Mouse (Mus musculus): Measurements from ENCODE around the gene Trip4.

Trip4 gene

DNA sequence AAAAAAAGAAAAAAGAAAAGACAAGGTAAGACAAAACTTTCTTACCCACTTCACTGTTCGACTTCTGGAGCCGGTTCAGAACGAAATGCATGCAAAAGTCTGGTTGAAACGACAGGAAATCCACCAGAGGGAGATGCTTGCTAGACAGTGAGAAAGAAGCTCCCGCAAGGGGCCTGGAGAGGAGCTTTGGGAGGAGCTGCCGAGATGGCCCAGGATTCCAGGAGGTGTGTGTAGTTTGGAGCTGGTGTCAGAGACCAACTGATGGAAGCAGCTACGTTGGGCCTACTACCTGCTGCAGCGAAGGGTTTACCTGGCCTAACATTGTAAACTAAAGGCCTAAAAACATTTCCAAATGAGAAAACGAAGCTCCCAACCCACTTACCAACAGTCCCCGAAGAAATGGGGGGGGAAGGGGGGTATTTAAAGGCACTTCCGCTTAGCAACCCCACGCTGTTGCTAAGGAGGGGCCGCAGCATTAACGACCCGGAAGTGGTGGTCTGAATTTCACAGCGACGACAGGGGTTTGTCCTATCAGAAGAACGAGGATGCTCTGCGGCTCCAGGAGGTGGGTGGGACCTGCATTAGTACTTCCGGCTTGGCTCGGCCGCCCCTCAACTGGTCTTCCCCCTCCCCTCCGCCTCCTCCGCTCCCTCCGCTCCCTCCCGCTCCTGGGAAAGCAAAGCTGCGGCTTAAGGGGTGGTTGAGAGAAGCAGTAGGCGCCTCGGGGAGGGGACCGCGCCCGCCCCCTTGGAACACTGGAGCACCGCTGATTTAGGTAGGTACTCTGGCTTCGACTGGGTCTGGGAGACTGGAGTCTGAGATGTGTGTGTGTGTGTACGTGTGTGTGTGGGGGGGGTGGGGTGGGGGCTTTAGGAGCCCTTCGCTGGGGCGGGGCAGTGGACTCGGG is at the start of gene Trip4, which contains the start of gene Csnk1g1:
Trip4 (minus strand) TSS at position 401 of the 907 bp plus-strand sequence.
Csnk1g1 (plus strand) TSS at position 531 of the 907 bp plus-strand sequence.
- in situ Hi-C loops (cut with MboI; ENCODE audit: unreplicated experiment in 2 of 2) = no loop called here

- in situ Hi-C loops (cut with MboI; ENCODE audit: unreplicated experiment in 2 of 2) = no loop called here
These were observed 42.5 kb upstream of the Trip4 start for GRCm38 (mm10) chr9:65951082-65951587.

DNA sequence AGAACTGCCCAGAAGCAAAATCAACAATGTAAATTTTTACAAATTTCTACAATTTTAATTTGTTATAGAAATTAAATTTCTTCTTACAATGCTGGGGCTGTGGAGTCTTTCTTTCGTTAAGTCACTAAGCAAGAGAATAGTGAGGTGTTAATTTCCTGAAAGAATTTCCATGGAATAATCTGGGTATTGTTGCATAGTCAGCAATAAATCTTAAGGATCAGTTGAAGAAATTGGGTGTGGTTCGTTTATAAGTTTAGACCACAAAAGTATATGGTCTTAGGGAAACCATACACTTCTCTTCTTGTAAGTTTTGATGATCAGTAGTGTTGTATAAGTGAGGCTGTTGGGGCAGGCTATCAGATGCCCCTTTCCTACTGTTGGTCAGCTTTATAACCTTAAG is 29.0 kb upstream of the Trip4 start:
- in situ Hi-C loops (cut with MboI; ENCODE audit: unreplicated experiment in 2 of 2) = no loop called here

DNA sequence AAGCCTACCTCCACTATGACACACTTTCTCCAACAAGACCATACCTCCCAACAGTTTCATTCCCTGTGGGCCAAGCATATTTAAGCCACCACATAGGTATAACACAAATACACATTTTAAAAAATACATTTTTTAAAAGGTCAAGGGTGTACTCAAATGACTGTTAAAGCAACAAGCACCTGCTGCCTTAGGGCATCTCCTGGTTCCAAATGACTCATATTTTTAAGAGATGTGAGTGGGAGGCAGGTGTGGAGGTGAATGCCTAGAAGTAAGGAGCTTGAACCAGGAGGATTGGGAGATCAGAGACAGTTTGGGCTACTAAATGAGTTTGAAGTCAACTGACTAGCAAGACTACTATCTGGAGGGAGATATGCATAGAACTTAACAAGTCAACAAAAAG is 21.2 kb upstream of the Trip4 start:
- in situ Hi-C loops (cut with MboI; ENCODE audit: unreplicated experiment in 2 of 2) = no loop called here

DNA sequence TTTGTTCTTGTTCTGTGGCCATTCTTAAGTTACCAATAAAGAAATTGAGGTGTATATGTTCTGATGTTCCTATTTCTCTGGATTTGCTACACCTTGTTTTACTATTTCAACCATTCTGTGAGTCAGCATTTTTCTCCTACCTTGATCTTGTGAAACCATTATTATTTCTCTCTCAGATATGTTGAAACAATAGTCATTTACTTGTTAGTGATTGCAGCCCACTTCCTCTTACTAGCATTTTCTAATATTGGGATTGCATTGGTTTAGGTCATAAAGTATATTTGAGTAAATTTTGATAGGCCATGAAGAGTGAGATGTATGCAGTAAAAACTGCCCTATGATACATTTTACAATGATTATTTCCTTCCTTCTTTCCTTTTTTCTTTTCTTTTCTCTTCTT is 19.9 kb upstream of the Trip4 start:
- in situ Hi-C loops (cut with MboI; ENCODE audit: unreplicated experiment in 2 of 2) = no loop called here

DNA sequence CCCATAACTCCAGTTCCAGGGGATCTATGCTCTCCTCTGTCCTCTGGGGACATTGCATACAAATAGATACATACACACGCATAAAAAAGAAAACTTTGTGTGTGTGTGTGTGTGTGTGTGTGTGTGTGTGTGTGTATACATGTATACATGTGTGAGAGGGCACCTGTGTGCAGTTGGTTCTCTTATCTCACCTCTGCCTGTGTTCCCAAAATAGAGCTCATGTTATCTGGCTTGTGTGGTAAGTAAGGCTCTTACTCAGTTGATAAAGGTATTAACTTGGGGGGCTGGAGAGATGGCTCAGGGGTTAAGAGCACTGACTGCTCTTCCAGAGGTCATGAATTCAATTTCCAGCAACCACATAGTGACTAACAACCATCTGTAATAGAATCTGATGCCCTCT is 8.4 kb upstream of the Trip4 start:
- in situ Hi-C loops (cut with MboI; ENCODE audit: unreplicated experiment in 2 of 2) = no loop called here

GRCm38 (mm10) chr9:65913976-65914375 is 5.4 kb upstream of the Trip4 start:
- in situ Hi-C loops (cut with MboI; ENCODE audit: unreplicated experiment in 2 of 2) = no loop called here

DNA sequence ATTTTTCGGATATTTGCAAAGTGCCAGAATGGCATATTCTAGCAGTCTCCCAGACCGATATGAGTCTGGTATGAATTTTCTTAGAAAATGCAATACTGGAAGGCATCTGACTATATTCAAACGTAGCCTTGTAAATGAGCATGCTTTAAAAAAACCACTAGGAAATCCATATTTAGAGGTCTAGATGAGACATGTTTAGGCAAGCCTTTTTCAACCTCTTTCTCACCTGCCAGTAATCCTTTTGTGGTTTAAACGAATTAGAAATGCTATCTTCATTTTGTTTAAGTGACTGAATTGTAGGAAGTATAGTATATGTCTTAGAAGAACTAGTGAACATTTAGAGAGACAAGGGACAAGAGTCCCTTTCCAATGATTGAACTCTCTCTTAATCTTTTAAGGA is 1.2 kb upstream of the Trip4 start:
- in situ Hi-C loops (cut with MboI; ENCODE audit: unreplicated experiment in 2 of 2) = no loop called here

DNA sequence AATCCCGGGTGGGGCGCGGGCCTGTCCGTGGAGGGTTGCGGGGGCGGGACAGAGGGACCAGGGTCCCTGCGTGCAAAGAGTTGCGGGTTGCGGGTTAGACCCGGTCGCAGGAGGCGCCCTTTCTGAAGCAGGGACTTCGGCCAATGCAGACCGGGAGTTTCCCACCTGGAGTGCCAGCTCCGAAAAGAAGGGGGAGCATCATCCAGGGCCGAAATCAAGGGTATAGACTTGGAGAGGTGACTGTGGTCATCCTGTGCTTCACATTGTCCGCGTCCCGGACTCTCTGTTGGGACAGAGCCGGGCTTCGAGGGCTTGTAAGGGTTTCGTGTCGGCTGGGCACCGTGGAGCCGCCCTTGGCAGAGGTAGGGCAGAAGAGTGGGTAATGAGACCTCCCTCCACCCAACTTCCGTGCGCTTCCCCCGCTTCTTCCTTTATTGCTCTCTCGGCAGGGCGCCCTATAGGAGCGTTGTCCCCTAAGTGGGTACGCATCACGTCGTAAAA is 757 bp upstream of the Trip4 start:
- in situ Hi-C loops (cut with MboI; ENCODE audit: unreplicated experiment in 2 of 2) = no loop called here

- in situ Hi-C loops (cut with MboI; ENCODE audit: unreplicated experiment in 2 of 2) = no loop called here
These were observed 5.2 kb downstream of the Trip4 start for GRCm38 (mm10) chr9:65903419-65903818.

DNA sequence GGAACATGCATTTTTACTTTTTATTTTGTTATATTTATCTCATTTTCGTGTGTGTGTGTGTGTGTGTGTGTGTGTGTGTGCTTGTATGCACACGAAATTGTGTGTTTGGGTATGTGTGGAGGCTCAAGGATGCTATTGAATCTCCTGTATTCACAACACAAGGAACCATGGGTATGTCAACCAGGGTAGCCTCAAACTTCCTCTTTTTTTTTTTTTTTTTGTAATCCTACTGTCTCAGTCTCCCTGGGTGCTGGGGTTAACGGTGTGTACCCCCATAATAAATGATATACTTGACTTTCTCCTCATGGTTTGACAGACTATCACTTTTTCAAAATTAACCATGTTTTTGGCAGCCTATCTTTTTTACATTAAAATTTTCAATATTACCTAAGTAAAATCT is 5.7 kb downstream of the Trip4 start:
- in situ Hi-C loops (cut with MboI; ENCODE audit: unreplicated experiment in 2 of 2) = no loop called here

GRCm38 (mm10) chr9:65896977-65897376 is 11.6 kb downstream of the Trip4 start:
- in situ Hi-C loops (cut with MboI; ENCODE audit: unreplicated experiment in 2 of 2) = no loop called here

DNA sequence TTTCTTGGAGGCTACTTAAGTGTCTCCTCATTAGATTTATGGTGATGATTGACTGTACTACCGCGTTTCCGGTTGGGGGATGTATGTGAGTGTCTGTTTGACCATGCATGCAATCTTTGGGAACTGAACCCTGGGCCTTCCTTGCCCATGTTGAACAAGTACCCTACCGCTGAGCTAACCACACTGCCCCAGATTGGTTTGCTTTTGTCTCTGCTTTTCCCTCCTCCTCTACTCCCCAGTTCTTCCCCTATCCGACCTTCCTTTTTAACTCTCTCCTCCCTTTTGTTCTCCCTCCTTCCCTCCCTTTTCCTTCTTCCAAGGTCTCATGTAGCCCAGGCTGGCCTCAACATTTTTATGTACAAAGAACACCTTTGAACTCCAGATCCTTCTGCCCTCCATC is 17.5 kb downstream of the Trip4 start:
- in situ Hi-C loops (cut with MboI; ENCODE audit: unreplicated experiment in 2 of 2) = no loop called here

DNA sequence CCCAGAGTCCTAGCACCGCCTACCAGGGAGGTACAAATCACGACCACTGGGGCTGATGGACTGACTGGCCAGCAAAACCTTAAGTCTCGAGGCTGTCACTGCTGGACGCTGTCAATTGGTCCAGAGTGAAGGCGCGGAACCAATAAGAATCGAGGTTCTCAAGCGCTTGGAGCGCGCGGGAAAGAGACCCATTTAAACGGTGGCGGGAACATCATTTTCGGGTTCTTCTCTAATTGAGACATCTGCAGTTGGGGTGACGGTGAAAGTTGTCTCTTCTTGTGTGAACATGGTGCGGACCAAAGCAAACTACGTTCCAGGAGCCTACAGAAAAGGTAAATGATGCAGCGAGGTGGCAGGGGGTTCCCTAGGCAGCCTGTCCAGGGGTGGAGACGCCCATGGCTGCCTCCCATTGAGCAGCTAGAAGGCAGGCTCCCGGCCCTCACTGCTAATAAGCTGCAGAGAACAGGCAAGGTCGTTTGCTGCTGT is 18.4 kb downstream of the Trip4 start, which contains the start of gene Pclaf:
Pclaf (plus strand) TSS at position 95 of the 486 bp plus-strand sequence.
- in situ Hi-C loops (cut with MboI; ENCODE audit: unreplicated experiment in 2 of 2) = no loop called here

- in situ Hi-C loops (cut with MboI; ENCODE audit: unreplicated experiment in 2 of 2) = no loop called here
These were observed 23.9 kb downstream of the Trip4 start for GRCm38 (mm10) chr9:65884564-65885315.

- in situ Hi-C loops (cut with MboI; ENCODE audit: unreplicated experiment in 2 of 2) = loop anchor here in 1 of 2 experiments (10.0 to 25.0 kb wide), 2 partner anchors 145 to 372 kb away; no protein-coding TSS in a partner anchor
These were observed 48.9 kb downstream of the Trip4 start for GRCm38 (mm10) chr9:65859656-65860055.

- in situ Hi-C loops (cut with MboI; ENCODE audit: unreplicated experiment in 2 of 2) = loop anchor here (5.0 to 25.0 kb wide), 6 partner anchors 155 to 363 kb away; no protein-coding TSS in a partner anchor
These were observed 58.4 kb downstream of the Trip4 start for GRCm38 (mm10) chr9:65850203-65850602.

DNA sequence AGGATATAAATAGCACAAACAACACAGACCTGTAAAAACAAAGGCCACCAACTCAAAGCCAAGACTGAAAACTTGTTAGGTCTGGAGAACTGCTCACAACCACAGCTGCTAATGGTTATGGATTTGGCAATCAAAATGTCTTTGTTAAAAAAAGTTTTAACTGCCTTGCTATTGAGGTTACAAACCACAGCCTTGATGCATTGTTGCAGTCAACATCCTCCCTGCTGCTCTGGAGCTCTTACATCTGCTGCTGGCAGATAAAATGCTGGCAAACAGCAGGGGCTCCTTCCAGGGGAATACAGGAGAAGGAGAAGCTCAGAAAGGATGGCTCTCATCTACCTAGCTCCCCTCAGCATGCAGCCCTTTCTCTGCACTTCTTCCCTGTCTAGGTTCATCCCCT is 60.4 kb downstream of the Trip4 start:
- in situ Hi-C loops (cut with MboI; ENCODE audit: unreplicated experiment in 2 of 2) = no loop called here

DNA sequence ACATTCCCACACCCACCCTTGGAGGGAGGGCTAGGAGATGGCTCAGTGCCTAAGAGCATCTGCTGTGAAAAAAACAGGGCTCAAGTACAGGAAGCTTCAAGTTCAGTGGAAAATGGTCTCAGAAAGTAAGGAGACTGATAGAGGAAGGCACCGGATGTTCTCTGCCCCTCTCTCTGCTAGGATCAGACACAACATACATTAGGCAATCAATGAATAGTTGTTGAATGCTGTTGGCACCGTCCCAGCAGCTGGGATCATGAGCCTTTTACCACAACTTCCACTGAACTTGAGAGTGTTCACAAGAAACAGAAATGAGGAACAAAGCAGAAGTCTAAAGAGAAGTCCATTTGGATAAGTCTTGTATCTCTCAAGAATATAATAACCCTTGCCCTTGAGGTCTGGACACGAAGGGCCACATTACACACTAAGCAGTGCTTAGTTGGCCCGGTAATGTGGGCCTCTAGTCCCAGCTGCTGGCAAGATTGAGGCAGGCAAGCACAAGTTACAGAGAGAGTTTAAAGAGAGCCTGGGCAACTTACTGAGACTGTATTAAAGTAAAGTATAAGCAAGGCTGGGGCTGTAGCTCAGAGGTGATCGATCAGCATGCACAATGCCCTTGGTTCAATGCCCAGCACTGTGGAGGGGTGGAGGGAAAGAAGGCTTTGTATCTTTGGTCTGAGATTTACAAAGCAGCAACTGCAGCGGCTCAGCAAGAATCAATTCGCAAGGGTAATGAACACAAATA is 64.0 kb downstream of the Trip4 start:
- in situ Hi-C loops (cut with MboI; ENCODE audit: unreplicated experiment in 2 of 2) = no loop called here

DNA sequence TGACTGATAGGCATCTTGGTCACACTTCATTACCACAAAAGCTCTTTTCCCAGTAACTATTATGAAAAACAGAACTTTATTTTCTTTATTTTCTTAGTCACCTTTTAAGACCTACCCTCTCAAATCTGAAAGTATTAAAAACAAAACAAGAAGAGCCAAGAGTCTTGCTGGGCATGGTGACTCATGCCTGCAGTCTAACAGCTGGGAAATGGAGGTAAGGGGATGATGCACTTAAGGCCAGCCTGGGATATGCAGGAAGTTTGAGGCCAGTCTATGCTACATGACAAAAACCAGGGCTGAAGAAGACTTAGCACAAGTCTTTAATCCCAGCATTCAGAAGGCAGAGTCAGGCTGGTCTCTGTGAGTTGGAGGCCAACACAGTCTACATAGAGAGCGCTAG is 68.8 kb downstream of the Trip4 start:
- in situ Hi-C loops (cut with MboI; ENCODE audit: unreplicated experiment in 2 of 2) = no loop called here

Data from v-Abl transformed pro-B cells (cell line).